Mouse (Mus musculus): ENCODE results near the gene Rcc1. TPM values are rescaled to one million over a fixed set of nuclear protein-coding genes. Genes with fewer than 3 reads are reported as not detected.

Gene Rcc1
- 10 to 100 TPM; 29.3 to 33.4 TPM for polyA plus RNA-seq (2017; shearing (Covaris generic))

GRCm38 (mm10) chr4:132353481-132353885 is at the start of gene Rcc1:
Gene Rcc1 (minus strand): TSS chr4:132353605.

DNA sequence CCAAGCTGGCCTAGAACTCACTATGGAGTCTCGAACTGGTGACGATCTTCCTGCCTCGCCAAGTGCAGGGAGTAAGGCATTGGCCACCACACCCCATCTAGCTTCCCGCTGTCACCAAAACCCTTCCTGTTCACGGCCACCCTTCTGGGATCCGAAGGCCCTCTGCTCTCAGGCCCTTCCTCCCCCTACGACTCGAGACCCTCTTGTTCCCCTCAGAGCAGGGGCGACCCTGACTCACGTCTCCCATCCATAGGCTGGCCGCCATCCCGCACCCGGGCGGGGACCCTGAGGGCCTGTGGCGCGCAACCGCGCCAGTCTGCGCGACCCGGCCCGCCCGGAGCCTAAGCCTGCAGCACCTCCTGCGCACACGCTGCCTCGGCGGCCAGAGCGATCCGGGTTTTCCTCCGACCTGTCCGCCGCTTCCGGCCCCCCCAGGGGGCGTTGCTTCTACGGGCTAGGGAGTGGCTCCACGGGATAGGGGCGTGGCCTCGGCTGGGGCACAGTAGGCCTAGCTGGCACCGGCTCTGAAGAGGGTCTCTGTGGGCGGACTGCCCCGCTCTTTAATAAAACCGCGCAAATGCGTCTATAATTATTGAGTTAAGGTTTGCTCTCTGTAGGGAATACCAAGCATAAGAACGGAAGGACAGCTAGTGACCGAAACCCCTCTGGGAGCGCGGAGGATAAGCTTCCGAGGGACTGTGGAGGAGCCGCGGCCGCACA is 24.1 kb downstream of the Rcc1 start, which contains the start of gene Trnau1ap:
Gene Trnau1ap, minus strand, starts transcription at position 424 of the 720 bp plus-strand sequence.

GRCm38 (mm10) chr4:132302939-132303479 is 50.4 kb downstream of the Rcc1 start, which contains the start of gene Rab42:
Gene Rab42 (minus strand): TSS chr4:132303385.

Other genes with a start within 250 kb of the Rcc1 start
- gene Oprd1, start 209.1 kb downstream of the Rcc1 start, polyA plus RNA-seq (2017; shearing (Covaris generic)): not detected
- 100 to 1,000 TPM; 107 to 122 TPM for gene Ythdf2, start 141.3 kb downstream of the Rcc1 start, polyA plus RNA-seq (2017; shearing (Covaris generic))
- 1 to 10 TPM; 4.1 to 6.0 TPM for gene Gmeb1, start 92.0 kb downstream of the Rcc1 start, polyA plus RNA-seq (2017; shearing (Covaris generic))
- 10 to 100 TPM; 75.5 to 80.7 TPM for gene Taf12, start 79.2 kb downstream of the Rcc1 start, polyA plus RNA-seq (2017; shearing (Covaris generic))
- 1 to 10 TPM in 1 of 2 experiments, not detected in 1; 1.1 TPM for gene Rab42, start 50.2 kb downstream of the Rcc1 start, polyA plus RNA-seq (2017; shearing (Covaris generic))
- 10 to 100 TPM; 58.3 to 64.4 TPM for gene Trnau1ap, start 24.1 kb downstream of the Rcc1 start, polyA plus RNA-seq (2017; shearing (Covaris generic))
- gene Phactr4, start 68.9 kb upstream of the Rcc1 start, polyA plus RNA-seq (2017; shearing (Covaris generic)): 1 to 10 TPM; 2.7 to 4.4 TPM
- gene Med18, start 110.3 kb upstream of the Rcc1 start, polyA plus RNA-seq (2017; shearing (Covaris generic)): 10 to 100 TPM; 20.6 to 21.7 TPM
- 10 to 100 TPM in 1 of 2 experiments, 1 to 10 TPM in 1; 3.0 to 13.9 TPM for gene Sesn2, start 156.9 kb upstream of the Rcc1 start, polyA plus RNA-seq (2017; shearing (Covaris generic))
- 100 to 1,000 TPM; 201 to 250 TPM for gene Atpif1, start 180.1 kb upstream of the Rcc1 start, polyA plus RNA-seq (2017; shearing (Covaris generic))
- gene Dnajc8, start 181.9 kb upstream of the Rcc1 start, polyA plus RNA-seq (2017; shearing (Covaris generic)): 100 to 1,000 TPM; 211 to 287 TPM
- 1 to 10 TPM in 1 of 2 experiments, under 1 TPM in 1; 0.23 to 1.5 TPM for gene Ptafr, start 210.5 kb upstream of the Rcc1 start, polyA plus RNA-seq (2017; shearing (Covaris generic))